Mouse (Mus musculus): Measurements from ENCODE around the gene Ccng2. TPM values are rescaled to one million over a fixed set of nuclear protein-coding genes. Genes with fewer than 3 reads are reported as not detected.

Ccng2 gene
- polyA plus RNA-seq (2017; shearing (Covaris generic)): 110 TPM

GRCm38 (mm10) chr5:93266883-93267704, at the start of gene Ccng2:
Gene Ccng2, plus strand, starts transcription at chr5:93267257.

Other genes starting within 250 kb of the Ccng2 start
- not detected for gene Sowahb, start 222.2 kb upstream of the Ccng2 start, polyA plus RNA-seq (2017; shearing (Covaris generic))
- gene Sept11, start 173.8 kb upstream of the Ccng2 start, polyA plus RNA-seq (2017; shearing (Covaris generic)): 53.1 TPM
- 184 TPM for gene Ccni, start 60.8 kb upstream of the Ccng2 start, polyA plus RNA-seq (2017; shearing (Covaris generic))
- gene 2010109A12Rik, start 60.7 kb upstream of the Ccng2 start, polyA plus RNA-seq (2017; shearing (Covaris generic)): 2.2 TPM